Mouse (Mus musculus): ENCODE data around the gene Vmn1r178.

GRCm38 (mm10) chr7:23891709-23892108 lies at the start of gene Vmn1r178:
- no peak for TF ChIP-seq GATA1 (IDR thresholded peaks at IDR 0.05; ENCODE audit: low read length)
- TF ChIP-seq TAL1 (IDR thresholded peaks at IDR 0.05; ENCODE audit: low read length), result no peak

All from erythroblast, embryonic 14.5 days (primary cell).